Mouse (Mus musculus): ENCODE measurements around the gene Proca1. TPM values are rescaled to one million over a fixed set of nuclear protein-coding genes. Genes with fewer than 3 reads are reported as not detected.
"Not testable (repeated sequence)": the region's sequence is repeated elsewhere in the genome, so short reads cannot be mapped to it uniquely, and the experiment has no call there.

Proca1 gene
- polyA plus RNA-seq, 1 experiment: 105 TPM

DNA sequence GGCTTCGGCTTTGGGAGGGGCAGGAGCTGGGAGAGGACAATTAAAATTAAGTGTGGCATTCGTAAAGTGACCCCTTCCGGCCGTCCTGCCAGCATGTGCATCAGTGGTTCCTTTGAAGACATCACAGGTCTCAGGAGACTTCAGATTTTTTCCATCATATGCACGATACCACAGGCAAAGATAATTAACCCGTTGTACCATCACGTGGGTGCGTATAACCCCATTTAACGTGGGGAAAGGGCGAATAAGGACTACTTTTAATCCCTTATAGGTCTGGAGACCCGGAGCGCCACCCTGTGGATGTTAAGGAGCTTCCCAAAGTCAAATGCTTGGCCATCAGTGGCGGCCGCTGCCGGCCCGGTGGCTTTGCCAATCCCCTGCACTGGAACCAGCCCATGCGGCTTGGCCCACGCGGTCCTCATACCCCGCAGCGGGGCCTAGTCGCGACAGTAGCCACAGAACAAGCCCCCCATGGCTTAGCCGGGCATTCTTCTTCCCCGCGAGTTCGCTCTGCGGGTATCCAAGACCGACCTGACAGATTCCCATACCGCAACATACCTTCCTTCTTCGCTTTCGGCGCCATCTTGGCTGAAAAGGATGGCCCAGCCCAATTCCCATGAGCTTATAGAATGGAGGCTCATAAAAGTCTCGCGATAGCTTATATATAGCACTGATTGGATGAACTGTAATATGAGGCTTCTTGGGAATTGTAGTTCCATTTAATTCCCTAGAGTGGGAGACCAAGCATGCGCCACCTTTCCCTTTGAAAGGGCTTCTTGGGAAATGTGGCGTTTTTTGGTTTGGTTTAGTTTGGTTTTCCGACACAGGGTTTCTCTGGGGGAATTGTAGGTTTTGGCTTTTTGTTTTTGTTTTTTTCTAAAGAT lies 10.0 kb upstream of the Proca1 start, which contains the start of gene Rpl23a:
Gene Rpl23a (minus strand): TSS at position 624 of the 884 bp plus-strand sequence.
- Histone ChIP-seq H3K4me1 (ENCODE audit: control insufficient read depth, insufficient read depth, insufficient read length, low read length) (peaks cover 4% of the 10 kb centered on the region; the same call in 1 of the 2 replicates), H3K4me3 (ENCODE audit: insufficient read depth, low read depth, low read length) (peak within 1 kb of the TSS; percentile 92), H3K27ac (replicated peaks; ENCODE audit: low read depth, low read length) (peak within 1 kb of the TSS; percentile 94)

DNA sequence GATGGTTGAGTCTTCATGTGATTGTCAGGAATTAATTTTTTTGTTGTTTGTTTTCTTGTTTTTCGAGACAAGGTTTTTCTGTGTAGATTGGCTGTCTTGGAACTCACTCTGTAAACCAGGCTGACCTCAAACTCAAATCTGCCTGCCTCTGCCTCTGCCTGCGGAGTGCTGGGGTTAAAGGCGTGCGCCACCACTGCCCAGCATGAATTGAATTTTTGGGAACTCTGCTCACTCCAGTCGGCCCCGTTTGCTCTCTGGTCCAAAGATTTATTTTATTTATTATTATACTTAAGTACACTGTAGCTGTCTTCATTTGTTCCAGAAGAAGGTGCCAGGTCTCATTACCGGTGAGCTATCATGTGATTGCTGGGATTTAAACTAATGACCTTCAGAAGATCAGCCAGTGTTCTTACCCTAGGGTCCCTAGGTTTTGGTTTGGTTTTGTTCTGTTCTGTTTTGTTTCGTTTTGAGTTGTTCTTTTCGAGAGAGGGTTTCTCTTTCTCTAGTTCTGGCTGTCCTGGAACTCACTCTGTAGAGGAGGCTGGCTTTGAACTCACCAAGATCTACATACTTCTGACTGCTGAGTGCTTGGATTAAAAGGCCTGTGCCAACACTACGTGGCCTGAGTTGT lies 9.2 kb upstream of the Proca1 start:
- Histone ChIP-seq H3K4me3 (ENCODE audit: insufficient read depth, low read depth, low read length) (no peak overlapping the region), H3K27ac (replicated peaks; ENCODE audit: low read depth, low read length) (peak overlapping the region; percentile 77), H3K4me1 (ENCODE audit: control insufficient read depth, insufficient read depth, insufficient read length, low read length) (peaks cover 3% of the 10 kb centered on the region; the same call in 1 of the 2 replicates)

DNA sequence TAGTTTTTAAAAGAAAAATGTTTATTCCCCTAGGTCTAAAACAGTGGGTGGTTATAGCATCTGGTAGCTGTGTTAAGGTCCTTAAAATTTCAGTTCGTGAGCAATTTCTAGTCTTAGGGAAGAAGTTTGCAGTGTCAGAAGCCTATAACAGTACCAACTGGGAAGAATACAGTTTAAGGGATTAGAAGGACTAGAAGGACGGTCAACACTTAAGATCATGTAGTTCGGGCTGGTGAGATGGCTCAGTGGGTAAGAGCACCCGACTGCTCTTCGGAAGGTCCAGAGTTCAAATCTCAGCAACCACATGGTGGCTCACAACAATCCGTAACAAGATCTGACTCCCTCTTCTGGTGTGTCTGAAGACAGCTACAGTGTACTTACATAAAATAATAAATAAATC lies 8.5 kb upstream of the Proca1 start:
- not testable (repeated sequence) for H3K4me3 ChIP-seq (ENCODE audit: insufficient read depth, low read depth, low read length); H3K27ac ChIP-seq (replicated peaks; ENCODE audit: low read depth, low read length)

DNA sequence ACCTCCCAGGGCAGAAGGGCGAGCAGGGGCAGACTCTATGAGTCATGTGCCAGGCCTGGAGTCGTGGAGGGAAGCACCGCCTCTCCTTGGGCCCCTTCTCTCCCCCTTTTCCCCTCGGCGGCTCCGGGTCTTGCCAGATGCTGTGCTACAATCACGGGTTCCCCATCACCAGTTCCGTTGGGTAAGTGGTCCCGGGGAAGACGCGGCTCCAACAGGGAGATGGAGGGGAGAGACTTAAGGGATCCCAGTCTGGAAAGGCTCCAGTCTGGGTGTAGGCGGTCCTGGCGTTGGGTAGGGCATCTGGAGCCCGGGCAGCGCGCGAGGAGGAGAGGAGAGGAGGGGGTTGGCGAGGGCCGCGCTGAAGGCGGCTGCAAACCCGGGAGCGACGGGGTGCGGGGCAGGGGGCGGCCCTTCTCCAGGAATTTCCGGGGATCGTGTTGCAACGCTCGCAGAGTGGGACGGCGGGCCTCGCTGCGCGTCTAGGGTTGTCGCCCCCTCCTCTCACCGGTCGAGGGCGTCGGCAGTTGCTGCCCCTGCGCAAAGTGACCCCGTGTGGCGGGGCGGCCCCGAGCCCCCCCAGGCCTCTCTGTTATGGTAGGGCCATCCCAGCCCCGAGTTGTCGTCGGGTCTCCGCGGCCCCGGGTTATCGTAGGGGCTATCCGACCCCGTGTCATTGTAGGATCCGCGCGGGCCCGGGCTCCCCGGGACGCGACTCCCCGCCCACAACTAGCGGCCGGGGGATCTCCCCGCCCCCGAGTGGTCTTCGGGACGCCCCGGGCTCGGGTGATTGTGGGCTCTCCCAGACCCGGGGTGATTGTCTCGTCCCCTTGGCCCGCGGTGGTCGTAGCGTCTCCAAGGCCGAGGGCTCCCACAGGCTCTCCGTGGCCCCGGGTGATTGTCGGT lies 4.6 kb upstream of the Proca1 start, which contains the start of gene Rab34:
Gene Rab34 (plus strand): TSS at position 100 of the 903 bp plus-strand sequence.
- H3K27ac ChIP-seq (replicated peaks; ENCODE audit: low read depth, low read length): peak within 1 kb of the TSS; percentile 66
- H3K4me1 ChIP-seq (ENCODE audit: control insufficient read depth, insufficient read depth, insufficient read length, low read length): 0 out of 2 replicates have a peak, but pooled peaks cover 2% of the 10 kb centered on the region
- peak within 1 kb of the TSS; percentile 71 for H3K4me3 ChIP-seq (ENCODE audit: insufficient read depth, low read depth, low read length)

More for the DNA sequence above, 8.5 kb upstream of the Proca1 start:
- not testable (repeated sequence) for H3K4me1 ChIP-seq (ENCODE audit: control insufficient read depth, insufficient read depth, insufficient read length, low read length)

DNA sequence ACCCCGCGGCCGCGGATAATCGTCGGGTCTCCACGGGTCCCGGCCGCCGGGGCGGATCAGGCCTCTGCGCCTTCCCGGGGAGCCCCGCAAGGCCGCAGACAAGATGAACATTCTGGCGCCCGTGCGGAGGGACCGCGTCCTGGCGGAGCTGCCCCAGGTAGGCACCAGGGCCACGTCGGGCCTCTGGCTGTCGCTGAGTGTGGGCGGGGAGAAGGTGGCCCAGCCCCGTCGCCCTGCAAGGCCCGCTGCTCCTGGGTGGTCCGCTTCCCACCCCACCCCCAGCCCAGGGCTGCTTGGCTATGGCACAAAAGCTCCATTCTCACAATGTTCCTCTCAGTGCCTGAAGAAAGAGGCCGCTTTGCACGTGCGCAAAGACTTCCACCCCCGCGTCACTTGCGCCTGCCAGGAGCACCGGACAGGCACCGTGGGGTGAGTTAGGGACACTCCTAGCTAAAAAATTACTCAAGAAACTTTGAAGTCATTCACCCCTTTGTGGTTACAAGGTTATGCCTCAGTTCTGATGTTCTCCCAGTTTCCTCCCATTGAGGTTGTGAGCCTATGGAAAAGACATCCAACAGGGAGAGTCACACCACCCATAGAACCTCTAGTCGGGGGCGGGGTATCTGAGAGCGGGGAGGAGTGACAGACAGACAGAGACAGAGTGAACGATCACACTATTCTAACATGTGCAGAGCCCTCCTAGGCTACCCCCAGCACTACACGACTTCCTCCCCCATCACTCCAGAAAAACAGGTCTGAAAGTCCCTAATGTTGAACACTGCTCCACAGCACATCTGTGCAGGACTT lies 3.8 kb upstream of the Proca1 start:
- 0 out of 2 replicates have a peak, but pooled peaks cover 2% of the 10 kb centered on the region for H3K4me1 ChIP-seq (ENCODE audit: control insufficient read depth, insufficient read depth, insufficient read length, low read length)

DNA sequence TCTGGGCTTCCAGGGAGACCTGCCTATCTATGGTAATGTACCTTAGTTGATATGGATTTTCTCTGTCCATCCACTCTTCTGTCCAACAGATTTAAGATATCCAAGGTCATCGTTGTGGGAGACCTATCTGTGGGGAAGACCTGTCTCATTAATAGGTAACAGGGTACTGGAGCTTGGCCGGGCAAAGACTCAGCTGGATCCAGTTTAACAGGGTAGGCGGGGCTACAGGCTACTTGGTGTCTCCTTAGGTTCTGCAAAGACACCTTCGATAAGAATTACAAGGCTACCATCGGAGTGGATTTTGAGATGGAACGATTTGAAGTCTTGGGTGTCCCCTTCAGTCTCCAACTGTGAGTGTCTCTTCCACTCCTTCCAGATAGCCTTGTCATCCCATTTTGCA lies 3.2 kb upstream of the Proca1 start:
- Histone ChIP-seq H3K27ac (replicated peaks; ENCODE audit: low read depth, low read length) (no peak overlapping the region), H3K4me3 (ENCODE audit: insufficient read depth, low read depth, low read length) (peak overlapping the region; percentile 71), H3K4me1 (ENCODE audit: control insufficient read depth, insufficient read depth, insufficient read length, low read length) (0 out of 2 replicates have a peak, but pooled peaks cover 2% of the 10 kb centered on the region)

More for the DNA sequence above, 3.8 kb upstream of the Proca1 start:
- peak overlapping the region; percentile 71 for H3K4me3 ChIP-seq (ENCODE audit: insufficient read depth, low read depth, low read length)
- H3K27ac ChIP-seq (replicated peaks; ENCODE audit: low read depth, low read length): peak overlapping the region; percentile 60

DNA sequence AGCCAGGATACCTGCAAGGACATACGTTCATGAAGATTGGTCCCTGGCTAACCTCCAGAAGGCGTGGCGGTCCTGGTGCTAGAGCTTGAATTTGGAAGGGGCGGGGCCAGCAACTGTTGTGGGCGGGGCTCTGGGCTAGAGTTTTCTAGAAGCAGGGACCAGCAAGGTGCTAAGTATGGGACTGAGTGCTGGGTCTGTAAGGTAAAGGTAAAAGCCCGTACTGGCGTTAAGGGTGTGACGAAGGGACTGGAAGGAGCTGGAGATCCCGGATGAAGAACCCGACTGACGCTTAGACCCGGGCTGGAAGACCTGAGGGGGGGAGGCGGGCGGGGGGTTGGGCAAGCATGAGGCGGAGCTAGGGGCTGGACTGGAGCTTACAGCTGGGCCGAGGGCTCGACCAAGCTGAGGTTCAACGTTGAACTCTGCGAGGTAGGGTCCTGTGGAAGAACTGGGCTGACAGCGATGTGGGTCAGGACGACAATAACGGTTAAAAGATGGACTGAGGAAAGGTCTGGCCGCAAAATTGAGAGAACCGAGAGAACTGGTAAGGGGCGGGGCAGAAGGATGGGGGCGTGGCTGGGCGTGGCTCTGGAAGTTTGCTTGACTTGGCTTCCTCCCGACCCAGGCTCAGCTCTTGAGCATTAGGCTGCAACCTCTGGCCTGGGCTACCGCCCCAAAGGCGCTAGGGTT lies 1.4 kb downstream of the Proca1 start:
- Histone ChIP-seq H3K27ac (replicated peaks; ENCODE audit: low read depth, low read length) (peak overlapping the region; percentile 90), H3K4me1 (ENCODE audit: control insufficient read depth, insufficient read depth, insufficient read length, low read length) (peaks cover 4% of the 10 kb centered on the region; the same call in 1 of the 2 replicates), H3K4me3 (ENCODE audit: insufficient read depth, low read depth, low read length) (peak overlapping the region; percentile 72)

DNA sequence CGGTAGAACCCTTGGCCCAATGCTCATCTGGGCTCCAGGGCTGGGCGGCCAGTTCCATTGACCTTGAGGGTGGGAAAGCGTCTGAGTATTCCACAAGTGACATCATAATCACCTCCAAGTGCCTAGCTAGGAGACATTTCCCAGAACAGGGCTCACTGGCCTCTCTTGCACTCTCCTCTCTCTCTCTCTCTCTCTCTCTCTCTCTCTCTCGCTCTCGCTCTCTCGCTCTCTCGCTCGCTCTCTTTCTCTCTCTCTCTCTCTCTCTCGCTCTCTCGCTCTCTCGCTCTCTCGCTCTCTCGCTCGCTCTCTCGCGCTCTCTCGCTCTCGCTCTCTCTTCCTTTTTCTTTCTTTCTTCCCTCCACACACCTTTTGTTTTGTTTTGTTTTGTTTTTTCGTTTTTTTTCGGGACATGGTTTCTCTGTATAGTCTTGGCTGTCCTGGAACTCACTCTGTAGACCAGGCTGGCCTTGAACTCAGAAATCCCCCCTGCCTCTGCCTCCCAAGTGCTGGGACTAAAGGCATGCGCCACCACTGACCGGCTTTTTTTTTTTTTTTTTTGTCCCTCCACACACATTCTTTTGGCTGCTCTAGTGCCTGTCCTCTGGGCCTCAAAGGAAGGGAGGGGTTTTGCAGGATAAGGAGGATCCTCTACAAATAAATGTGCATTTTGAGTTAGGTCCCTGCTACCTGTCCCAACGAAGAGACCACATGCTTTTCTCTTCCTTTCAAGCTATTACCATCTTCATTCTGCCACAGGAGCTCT lies 2.1 kb downstream of the Proca1 start:
- H3K4me3 ChIP-seq (ENCODE audit: insufficient read depth, low read depth, low read length): peak overlapping the region; percentile 72
- H3K4me1 ChIP-seq (ENCODE audit: control insufficient read depth, insufficient read depth, insufficient read length, low read length): peaks cover 4% of the 10 kb centered on the region; the same call in 1 of the 2 replicates
- peak overlapping the region; percentile 90 for H3K27ac ChIP-seq (replicated peaks; ENCODE audit: low read depth, low read length)

DNA sequence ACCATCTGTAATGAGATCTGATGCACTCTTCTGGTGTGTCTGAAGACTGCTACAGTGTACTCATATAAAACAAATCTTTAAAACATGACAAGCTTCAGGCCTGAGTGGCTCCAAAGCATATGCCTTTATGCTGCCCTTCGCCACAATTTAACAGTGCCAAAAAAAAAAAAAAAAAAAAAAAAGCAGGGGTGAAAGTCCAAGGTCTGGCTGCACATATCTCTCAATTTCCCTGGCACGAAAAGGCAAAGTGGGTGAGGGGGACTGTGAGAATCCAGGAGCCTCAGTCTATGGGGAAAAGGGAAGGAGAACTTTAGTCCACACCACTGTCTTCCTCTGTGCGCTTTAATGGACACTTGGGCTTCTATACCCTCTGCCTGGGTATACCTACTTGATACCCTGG lies 9.2 kb downstream of the Proca1 start:
- Histone ChIP-seq H3K27ac (replicated peaks; ENCODE audit: low read depth, low read length) (peak overlapping the region; percentile 56), H3K4me1 (ENCODE audit: control insufficient read depth, insufficient read depth, insufficient read length, low read length) (peaks cover 10% of the 10 kb centered on the region), H3K4me3 (ENCODE audit: insufficient read depth, low read depth, low read length) (no peak overlapping the region)

DNA sequence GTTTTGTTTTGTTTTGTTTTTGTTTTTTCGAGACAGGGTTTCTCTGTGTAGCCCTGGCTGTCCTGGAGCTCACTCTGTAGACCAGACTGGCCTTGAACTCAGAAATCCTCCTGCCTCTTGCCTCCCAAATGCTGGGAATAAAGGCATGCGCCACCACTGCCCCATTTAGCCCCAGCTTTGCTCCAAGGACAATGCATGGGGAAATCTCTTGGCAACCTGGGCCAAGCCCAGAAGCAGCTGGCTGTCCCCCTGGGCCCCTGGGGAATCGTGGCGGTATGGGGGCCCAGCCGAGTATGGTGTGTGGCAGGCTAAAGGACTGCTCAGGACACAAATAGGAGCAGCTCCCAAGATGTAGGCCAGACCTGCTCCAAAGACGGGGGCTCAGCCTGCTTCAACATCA lies 11.1 kb downstream of the Proca1 start:
- Histone ChIP-seq H3K4me3 (ENCODE audit: insufficient read depth, low read depth, low read length) (no peak overlapping the region), H3K4me1 (ENCODE audit: control insufficient read depth, insufficient read depth, insufficient read length, low read length) (peaks cover 10% of the 10 kb centered on the region), H3K27ac (replicated peaks; ENCODE audit: low read depth, low read length) (no peak overlapping the region)

DNA sequence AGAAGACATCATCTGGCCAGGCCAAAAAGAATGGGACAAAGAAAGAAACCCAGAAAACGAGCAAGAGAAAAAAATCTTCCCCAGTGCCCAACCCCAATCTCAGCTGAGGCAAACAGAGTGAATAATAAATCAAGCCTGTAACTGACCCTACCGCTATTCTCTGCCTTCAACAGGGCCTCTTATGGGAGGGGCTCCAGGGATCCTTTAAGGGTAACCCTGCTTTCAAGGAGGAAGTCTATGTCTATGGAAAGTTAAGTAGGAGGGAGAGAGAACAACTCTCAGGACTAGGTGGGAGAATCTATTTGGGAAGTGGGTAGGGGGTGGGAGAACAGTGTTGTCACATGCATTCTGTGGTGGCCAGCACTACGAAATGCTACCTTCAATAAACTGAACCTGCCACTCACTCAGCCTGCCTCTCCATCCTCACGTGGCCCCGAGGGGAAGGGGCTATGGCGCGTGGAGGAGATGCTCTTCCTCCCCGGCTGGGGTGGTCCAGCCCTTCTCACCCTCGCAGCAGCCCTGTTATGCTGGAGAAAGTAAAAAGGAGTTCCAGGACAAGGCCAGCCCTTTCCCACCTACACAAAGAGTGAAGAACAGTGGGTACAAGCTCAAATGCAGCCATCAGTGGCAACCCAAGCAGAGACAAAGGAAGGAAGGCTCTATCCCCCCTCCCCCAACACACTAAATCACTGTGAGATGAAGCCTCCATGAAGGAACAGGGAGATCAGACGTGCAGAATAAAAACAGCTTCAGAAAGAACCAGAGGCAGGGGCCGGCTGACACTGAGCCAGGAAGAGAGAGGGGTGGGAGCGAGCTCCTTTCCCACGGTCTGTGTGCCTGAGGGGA lies 12.4 kb downstream of the Proca1 start:
- Histone ChIP-seq H3K4me1 (ENCODE audit: control insufficient read depth, insufficient read depth, insufficient read length, low read length) (peaks cover 10% of the 10 kb centered on the region), H3K4me3 (ENCODE audit: insufficient read depth, low read depth, low read length) (no peak overlapping the region)

DNA sequence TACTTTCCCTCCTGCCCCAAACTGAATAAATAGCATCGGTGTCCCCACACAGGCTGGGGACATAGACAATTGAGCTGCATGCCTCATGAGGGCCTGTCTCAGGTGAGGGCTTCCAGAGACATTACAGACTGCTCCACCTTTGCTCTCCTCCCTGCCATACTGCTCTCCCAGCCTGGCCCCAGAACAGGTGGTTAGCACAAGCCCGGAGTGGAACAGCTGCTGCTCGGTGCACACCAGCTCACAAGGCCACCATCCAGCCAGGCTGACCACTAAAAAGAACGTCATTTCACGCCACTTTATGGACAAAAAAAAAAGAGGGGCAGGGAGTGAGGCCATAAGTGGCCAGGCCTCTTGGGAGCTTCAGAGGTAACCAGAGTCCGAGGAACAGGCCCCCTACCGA lies 14.0 kb downstream of the Proca1 start:
- peaks cover 10% of the 10 kb centered on the region for H3K4me1 ChIP-seq (ENCODE audit: control insufficient read depth, insufficient read depth, insufficient read length, low read length)
- no peak overlapping the region for H3K27ac ChIP-seq (replicated peaks; ENCODE audit: low read depth, low read length)
- H3K4me3 ChIP-seq (ENCODE audit: insufficient read depth, low read depth, low read length): no peak overlapping the region

More for the DNA sequence above, 12.4 kb downstream of the Proca1 start:
- H3K27ac ChIP-seq (replicated peaks; ENCODE audit: low read depth, low read length): no peak overlapping the region
